Mouse (Mus musculus) midbrain, embryonic 11.5 days (tissue): Measurements from ENCODE around the gene Gskip. TPM values are rescaled to one million over a fixed set of nuclear protein-coding genes. Genes with fewer than 3 reads are reported as not detected.

Source experiments
- polyA plus RNA-seq: library from polyadenylated mRNA; unstranded; fragments of >200 nt; fragmentation: Nextera tagmentation; extraction: Ambion mirVana; gene quantifications from 2 replicates; pipeline ENCODE4 v1.2.1, GENCODE M21; 2014

The Gskip gene
- polyA plus RNA-seq, 1 experiment from 2014 or later = 40.5 TPM

Other genes with a start within 250 kb of the Gskip start
- gene D430019H16Rik, start 231.0 kb upstream of the Gskip start, polyA plus RNA-seq = 6.4 and 8.1 TPM in 2 replicates
- gene Bdkrb2, start 121.6 kb upstream of the Gskip start, polyA plus RNA-seq = 0.10 and 0.12 TPM in 2 replicates
- gene Bdkrb1, start 81.7 kb upstream of the Gskip start, polyA plus RNA-seq = 0.12 TPM in 1 of 2 replicates, not detected in the other
- gene Atg2b, start 382 bp downstream of the Gskip start, polyA plus RNA-seq = 11.6 and 11.8 TPM in 2 replicates
- 0.16 TPM in 1 of 2 replicates, not detected in the other for gene Ak7, start 21.1 kb downstream of the Gskip start, polyA plus RNA-seq
- gene Papola, start 99.9 kb downstream of the Gskip start, polyA plus RNA-seq = 253 and 285 TPM in 2 replicates